Mouse (Mus musculus): ENCODE results near the gene 1700109H08Rik. TPM values are rescaled to one million over a fixed set of nuclear protein-coding genes. Genes with fewer than 3 reads are reported as not detected.
A peak's percentile ranks its signal among the peaks of the same experiment; 100 is the strongest.

The 1700109H08Rik gene
- polyA plus RNA-seq, 1 experiment from 2014 or later, result 4.4 TPM

DNA sequence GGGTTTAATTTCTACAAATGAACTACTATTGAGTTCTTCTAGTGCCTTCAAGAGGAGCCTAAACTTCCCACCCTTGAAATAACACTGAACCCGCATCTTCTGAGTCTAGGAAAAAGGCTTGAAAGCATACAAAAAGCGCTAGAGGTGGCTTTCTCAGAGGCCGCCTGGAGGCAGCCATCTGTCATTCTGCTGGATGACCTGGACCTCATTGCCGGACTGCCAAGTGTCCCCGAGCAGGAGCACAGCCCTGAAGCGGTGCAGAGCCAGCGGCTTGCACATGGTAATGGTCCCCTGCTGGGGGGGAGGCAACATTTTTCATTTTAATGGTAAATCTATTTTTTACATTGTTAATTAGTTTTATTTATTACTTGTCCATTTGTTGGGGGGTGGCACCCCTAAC lies 49.1 kb downstream of the 1700109H08Rik start:
- no peak for DNase-seq (ENCODE audit: low spot score)
- WGBS, result 90% methylated on average over 7 of the region's 7 CpGs
- ATAC-seq (replicated peaks; ENCODE audit: low FRiP score, low TSS enrichment, low read depth), result no peak
- H3K4me3 ChIP-seq (ENCODE audit: low read depth, low read length), result no peak overlapping the region
- no peaks in the 10 kb centered on the region for H3K27me3 ChIP-seq (replicated peaks; ENCODE audit: control insufficient read depth, insufficient read depth, low read length)
- H3K9ac ChIP-seq (ENCODE audit: low read length), result no peak overlapping the region
- no peaks in the 10 kb centered on the region for H3K4me1 ChIP-seq (replicated peaks; ENCODE audit: control insufficient read depth, insufficient read depth, low read length)
- no peak overlapping the region for H3K27ac ChIP-seq (ENCODE audit: low read depth)
- peaks cover 41% of the 10 kb centered on the region for H3K36me3 ChIP-seq (ENCODE audit: control insufficient read depth, insufficient read depth, low read length)
- H3K9me3 ChIP-seq (ENCODE audit: control insufficient read depth, low read length), result no peaks in the 10 kb centered on the region
- no peak overlapping the region for H3K4me2 ChIP-seq (ENCODE audit: low read length)

DNA sequence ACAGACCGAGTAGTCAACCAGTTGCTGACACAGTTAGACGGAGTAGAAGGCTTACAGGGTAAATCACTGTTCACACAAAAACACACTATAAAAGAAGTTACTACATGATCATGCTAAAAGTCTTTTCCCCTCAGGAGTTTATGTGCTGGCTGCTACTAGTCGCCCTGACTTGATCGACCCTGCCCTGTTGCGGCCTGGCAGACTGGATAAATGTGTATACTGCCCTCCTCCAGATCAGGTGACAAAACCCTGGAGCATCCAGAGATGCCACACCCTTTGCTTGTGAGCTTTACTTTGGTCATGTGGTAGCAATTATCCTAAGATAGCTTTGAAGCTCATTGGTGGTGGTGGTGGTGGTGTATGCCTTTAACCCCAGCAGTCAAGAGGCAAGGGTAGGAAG lies 58.7 kb downstream of the 1700109H08Rik start:
- no peak for ATAC-seq (replicated peaks; ENCODE audit: low FRiP score, low TSS enrichment, low read depth)

DNA sequence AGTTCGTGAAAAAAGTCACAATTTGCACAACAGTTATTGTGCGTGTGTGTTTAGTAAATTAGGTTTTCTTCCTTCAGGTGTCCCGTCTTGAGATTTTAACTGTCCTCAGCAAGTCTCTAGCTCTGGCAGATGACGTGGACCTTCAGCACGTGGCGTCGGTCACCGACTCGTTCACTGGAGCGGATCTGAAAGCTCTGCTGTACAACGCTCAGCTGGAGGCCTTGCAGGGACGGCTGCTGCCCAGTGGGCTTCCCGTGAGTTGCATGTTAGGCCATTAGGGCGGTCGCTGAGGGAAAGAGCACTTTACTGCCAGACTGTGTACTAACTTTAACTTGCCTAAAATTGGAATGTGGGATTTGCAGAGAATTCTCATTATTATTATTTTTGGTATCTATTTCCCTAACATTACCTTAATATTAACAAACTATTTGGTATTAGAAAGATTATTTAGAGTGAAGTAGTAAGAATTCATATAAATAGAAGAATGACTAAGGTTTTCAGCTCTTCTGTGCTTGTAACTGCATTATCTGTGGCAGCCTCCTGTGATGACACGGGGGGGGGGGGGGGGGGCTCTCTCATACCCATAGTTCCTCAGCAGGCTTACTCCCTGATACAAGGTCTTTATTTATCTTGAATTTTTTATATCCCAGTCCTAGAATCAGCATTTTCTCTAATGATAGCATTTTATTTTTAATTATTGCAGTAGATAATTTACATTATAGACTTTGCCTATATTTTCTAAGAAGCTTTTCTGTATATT lies 60.3 kb downstream of the 1700109H08Rik start:
- ATAC-seq (replicated peaks; ENCODE audit: low FRiP score, low TSS enrichment, low read depth) (no peak), DNase-seq (ENCODE audit: low spot score) (no peak)
- Histone ChIP-seq H3K4me3 (ENCODE audit: low read depth, low read length) (no peak overlapping the region), H3K9me3 (ENCODE audit: control insufficient read depth, low read length) (no peaks in the 10 kb centered on the region), H3K36me3 (ENCODE audit: control insufficient read depth, insufficient read depth, low read length) (peaks cover 45% of the 10 kb centered on the region), H3K9ac (ENCODE audit: low read length) (no peak overlapping the region), H3K4me2 (ENCODE audit: low read length) (no peak overlapping the region), H3K4me1 (replicated peaks; ENCODE audit: control insufficient read depth, insufficient read depth, low read length) (no peaks in the 10 kb centered on the region), H3K27me3 (replicated peaks; ENCODE audit: control insufficient read depth, insufficient read depth, low read length) (no peaks in the 10 kb centered on the region), H3K27ac (ENCODE audit: low read depth) (no peak overlapping the region)
- WGBS, result 85% methylated on average over 16 of the region's 16 CpGs

More for the DNA sequence above, 58.7 kb downstream of the 1700109H08Rik start:
- Histone ChIP-seq H3K9me3 (ENCODE audit: control insufficient read depth, low read length) (no peaks in the 10 kb centered on the region), H3K4me1 (replicated peaks; ENCODE audit: control insufficient read depth, insufficient read depth, low read length) (no peaks in the 10 kb centered on the region), H3K27me3 (replicated peaks; ENCODE audit: control insufficient read depth, insufficient read depth, low read length) (no peaks in the 10 kb centered on the region), H3K4me2 (ENCODE audit: low read length) (no peak overlapping the region), H3K36me3 (ENCODE audit: control insufficient read depth, insufficient read depth, low read length) (peaks cover 48% of the 10 kb centered on the region), H3K27ac (ENCODE audit: low read depth) (no peak overlapping the region), H3K4me3 (ENCODE audit: low read depth, low read length) (no peak overlapping the region), H3K9ac (ENCODE audit: low read length) (no peak overlapping the region)
- DNase-seq (ENCODE audit: low spot score), result no peak
- WGBS, result 90% methylated on average over 5 of the region's 5 CpGs

DNA sequence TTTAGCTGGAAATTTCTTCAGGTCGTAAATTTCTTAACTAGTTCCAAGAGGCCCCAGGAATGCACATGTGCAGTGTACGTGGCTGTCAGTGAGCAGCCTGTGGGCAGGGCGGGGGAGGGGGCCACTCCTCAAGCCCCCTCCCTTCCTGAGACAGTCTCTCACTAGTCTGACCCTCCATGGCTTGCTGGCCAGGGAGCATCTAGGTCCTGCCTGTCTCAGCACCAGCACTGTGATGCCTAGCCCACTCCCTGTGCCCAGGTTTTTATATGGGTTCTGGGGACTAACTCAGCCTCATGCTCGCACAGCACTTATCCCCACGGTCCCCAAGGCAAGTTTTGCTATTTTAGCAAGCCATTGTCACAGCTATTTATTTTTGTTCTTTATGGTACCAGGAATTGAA lies 60.9 kb downstream of the 1700109H08Rik start:
- Histone ChIP-seq H3K27ac (ENCODE audit: low read depth) (no peak overlapping the region), H3K4me3 (ENCODE audit: low read depth, low read length) (no peak overlapping the region), H3K36me3 (ENCODE audit: control insufficient read depth, insufficient read depth, low read length) (peaks cover 49% of the 10 kb centered on the region), H3K4me2 (ENCODE audit: low read length) (no peak overlapping the region), H3K4me1 (replicated peaks; ENCODE audit: control insufficient read depth, insufficient read depth, low read length) (no peaks in the 10 kb centered on the region), H3K9me3 (ENCODE audit: control insufficient read depth, low read length) (no peaks in the 10 kb centered on the region), H3K27me3 (replicated peaks; ENCODE audit: control insufficient read depth, insufficient read depth, low read length) (no peaks in the 10 kb centered on the region), H3K9ac (ENCODE audit: low read length) (no peak overlapping the region)
- ATAC-seq (replicated peaks; ENCODE audit: low FRiP score, low TSS enrichment, low read depth) (no peak), DNase-seq (ENCODE audit: low spot score) (no peak)
- 75% methylated on average over 5 of the region's 5 CpGs for WGBS

DNA sequence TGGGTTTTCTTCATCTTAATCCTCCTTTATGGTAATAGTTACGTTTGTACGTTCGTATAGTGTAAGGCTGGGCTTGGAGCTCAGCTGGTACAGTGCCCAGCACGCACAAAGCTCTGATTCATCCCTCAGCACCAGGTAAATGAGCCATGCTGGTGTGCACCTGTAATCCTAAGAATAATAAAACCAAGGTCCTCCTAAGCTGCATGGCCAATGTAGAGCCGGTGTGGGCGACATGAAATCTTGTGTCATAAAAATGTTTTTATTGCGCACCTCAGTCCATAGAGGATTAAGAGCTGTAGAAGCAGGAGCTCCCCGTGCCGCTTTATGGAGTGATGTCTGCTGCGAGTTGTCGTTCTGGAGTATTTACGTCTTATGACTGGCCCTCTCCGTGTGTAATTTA lies 61.9 kb downstream of the 1700109H08Rik start:
- peaks cover 43% of the 10 kb centered on the region for H3K36me3 ChIP-seq (ENCODE audit: control insufficient read depth, insufficient read depth, low read length)
- whole genome bisulfite sequencing, result 78% methylated on average over 13 of the region's 13 CpGs
- no peaks in the 10 kb centered on the region for H3K27me3 ChIP-seq (replicated peaks; ENCODE audit: control insufficient read depth, insufficient read depth, low read length)
- no peak for DNase-seq (ENCODE audit: low spot score)
- no peaks in the 10 kb centered on the region for H3K4me1 ChIP-seq (replicated peaks; ENCODE audit: control insufficient read depth, insufficient read depth, low read length)
- no peaks in the 10 kb centered on the region for H3K9me3 ChIP-seq (ENCODE audit: control insufficient read depth, low read length)
- ATAC-seq (replicated peaks; ENCODE audit: low FRiP score, low TSS enrichment, low read depth), result peak; percentile 44; the same call in 1 of the 2 replicates
- H3K4me3 ChIP-seq (ENCODE audit: low read depth, low read length), result no peak overlapping the region
- no peak overlapping the region for H3K27ac ChIP-seq (ENCODE audit: low read depth)
- H3K4me2 ChIP-seq (ENCODE audit: low read length), result no peak overlapping the region
- H3K9ac ChIP-seq (ENCODE audit: low read length), result no peak overlapping the region

DNA sequence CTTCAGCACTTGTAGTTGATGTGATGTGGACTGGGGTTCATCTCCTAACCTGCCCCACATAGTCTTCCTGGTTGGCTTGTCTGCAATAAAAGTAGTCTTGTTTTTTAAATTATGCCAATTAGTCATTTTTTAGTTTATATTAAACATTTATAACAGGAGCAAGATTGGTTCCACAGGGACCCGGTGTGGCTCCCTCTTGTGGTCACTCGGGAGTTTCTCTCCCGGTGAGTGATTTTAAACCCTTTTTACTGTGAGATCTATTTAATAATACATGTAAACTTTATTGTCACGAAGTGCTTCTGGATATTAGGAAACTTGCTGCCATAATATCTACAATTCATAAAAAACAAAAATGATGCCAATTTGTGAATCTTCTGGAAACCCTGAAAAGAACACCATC lies 62.6 kb downstream of the 1700109H08Rik start:
- H3K4me1 ChIP-seq (replicated peaks; ENCODE audit: control insufficient read depth, insufficient read depth, low read length), result no peaks in the 10 kb centered on the region
- peaks cover 43% of the 10 kb centered on the region for H3K36me3 ChIP-seq (ENCODE audit: control insufficient read depth, insufficient read depth, low read length)
- no peaks in the 10 kb centered on the region for H3K27me3 ChIP-seq (replicated peaks; ENCODE audit: control insufficient read depth, insufficient read depth, low read length)
- WGBS, result 76% methylated on average over 4 of the region's 4 CpGs
- DNase-seq (ENCODE audit: low spot score), result no peak
- H3K4me3 ChIP-seq (ENCODE audit: low read depth, low read length), result no peak overlapping the region
- ATAC-seq (replicated peaks; ENCODE audit: low FRiP score, low TSS enrichment, low read depth), result no peak
- H3K9ac ChIP-seq (ENCODE audit: low read length), result no peak overlapping the region
- no peak overlapping the region for H3K27ac ChIP-seq (ENCODE audit: low read depth)
- H3K9me3 ChIP-seq (ENCODE audit: control insufficient read depth, low read length), result no peaks in the 10 kb centered on the region
- H3K4me2 ChIP-seq (ENCODE audit: low read length), result no peak overlapping the region

Other genes with a start within 250 kb of the 1700109H08Rik start
- 39.6 and 41.3 TPM in 2 replicates for gene Cdk6, start 230.1 kb upstream of the 1700109H08Rik start, polyA plus RNA-seq (2014; fragmentation: Nextera tagmentation; extraction: Ambion mirVana)
- 31.2 and 36.7 TPM in 2 replicates for gene Fam133b, start 27.7 kb upstream of the 1700109H08Rik start, polyA plus RNA-seq (2014; fragmentation: Nextera tagmentation; extraction: Ambion mirVana)
- 16.0 and 17.0 TPM in 2 replicates for gene Pex1, start 24.5 kb downstream of the 1700109H08Rik start, polyA plus RNA-seq (2014; fragmentation: Nextera tagmentation; extraction: Ambion mirVana)
- 14.0 and 14.1 TPM in 2 replicates for gene Rbm48, start 25.0 kb downstream of the 1700109H08Rik start, polyA plus RNA-seq (2014; fragmentation: Nextera tagmentation; extraction: Ambion mirVana)
- not detected in 2 replicates for gene Tmbim7, start 79.6 kb downstream of the 1700109H08Rik start, polyA plus RNA-seq (2014; fragmentation: Nextera tagmentation; extraction: Ambion mirVana)
- gene Gatad1, start 85.6 kb downstream of the 1700109H08Rik start, polyA plus RNA-seq (2014; fragmentation: Nextera tagmentation; extraction: Ambion mirVana), result 71.2 and 72.9 TPM in 2 replicates
- 11.4 and 12.4 TPM in 2 replicates for gene Ankib1, start 231.4 kb downstream of the 1700109H08Rik start, polyA plus RNA-seq (2014; fragmentation: Nextera tagmentation; extraction: Ambion mirVana)
- gene Krit1, start 231.6 kb downstream of the 1700109H08Rik start, polyA plus RNA-seq (2014; fragmentation: Nextera tagmentation; extraction: Ambion mirVana), result 37.9 and 48.1 TPM in 2 replicates